Mouse (Mus musculus) hindbrain, embryonic 11.5 days (tissue): ENCODE results near the gene AW011738. TPM values are rescaled to one million over a fixed set of nuclear protein-coding genes. Genes with fewer than 3 reads are reported as not detected.

Experiments used
- ATAC-seq: fragments of 200-750 bp; cut with Nextera tagmentation; 2 replicates; pipeline ENCODE4 v1.8.0; 2017; ENCODE audit warnings: mild to moderate bottlenecking, moderate TSS enrichment, moderate library complexity; ENCODE audit not compliant: low FRiP score
- DNase-seq: peaks from one replicate; pipeline ENCODE4 v3.0.0-alpha.2; 2015; ENCODE audit warnings: low spot score
- H3K27ac ChIP-seq: fragments of 300-500 bp; sonication (generic); 2 replicates; pipeline ENCODE4 v1.5.1; 2014; ENCODE audit warnings: mild to moderate bottlenecking, low read depth, low read length
- H3K27me3 ChIP-seq: fragments of 300-500 bp; sonication (generic); 2 replicates; pipeline ENCODE4 v1.6.1; 2014; ENCODE audit warnings: mild to moderate bottlenecking, low read length, moderate library complexity, mixed read lengths; ENCODE audit not compliant: control insufficient read depth, insufficient read depth
- H3K36me3 ChIP-seq: fragments of 300-500 bp; sonication (generic); 2 replicates; pipeline ENCODE4 v1.6.1; 2014; ENCODE audit warnings: mild to moderate bottlenecking, low read length, moderate library complexity, mixed read lengths; ENCODE audit not compliant: control insufficient read depth, insufficient read depth
- H3K4me1 ChIP-seq: fragments of 300-500 bp; sonication (generic); replicated peaks from 2 replicates; pipeline ENCODE4 v1.6.1; 2014; ENCODE audit warnings: low read length, mixed read lengths; ENCODE audit not compliant: control insufficient read depth, insufficient read depth
- H3K4me2 ChIP-seq: fragments of 300-500 bp; sonication (generic); replicated peaks from 2 replicates; pipeline ENCODE4 v1.6.1; 2014; ENCODE audit warnings: mild to moderate bottlenecking, low read depth, low read length
- H3K4me3 ChIP-seq: fragments of 300-500 bp; sonication (generic); 2 replicates; pipeline ENCODE4 v1.5.1; 2014; ENCODE audit warnings: low read depth, low read length
- H3K9ac ChIP-seq: fragments of 300-500 bp; sonication (generic); 2 replicates; pipeline ENCODE4 v1.6.1; 2014; ENCODE audit warnings: low read depth, low read length
- H3K9me3 ChIP-seq: fragments of 300-500 bp; sonication (generic); 2 replicates; pipeline ENCODE4 v1.6.1; 2016; ENCODE audit warnings: low read length; ENCODE audit not compliant: control insufficient read depth
- WGBS: fragments of 180-500 bp; shearing (Covaris S2); extraction: QIAGEN DNeasy Blood & Tissue Kit; methylation state at CpG from one replicate; pipeline ENCODE4 v1.1.7; 2014; 5-methylcytosine and 5-hydroxymethylcytosine counted together
- polyA plus RNA-seq: library from polyadenylated mRNA; unstranded; fragments of >200 nt; fragmentation: Nextera tagmentation; extraction: Ambion mirVana; gene quantifications from 2 replicates; pipeline ENCODE4 v1.2.1, GENCODE M21; 2014

AW011738 gene
- polyA plus RNA-seq, 1 experiment from 2014 or later, result 2.0 TPM

DNA sequence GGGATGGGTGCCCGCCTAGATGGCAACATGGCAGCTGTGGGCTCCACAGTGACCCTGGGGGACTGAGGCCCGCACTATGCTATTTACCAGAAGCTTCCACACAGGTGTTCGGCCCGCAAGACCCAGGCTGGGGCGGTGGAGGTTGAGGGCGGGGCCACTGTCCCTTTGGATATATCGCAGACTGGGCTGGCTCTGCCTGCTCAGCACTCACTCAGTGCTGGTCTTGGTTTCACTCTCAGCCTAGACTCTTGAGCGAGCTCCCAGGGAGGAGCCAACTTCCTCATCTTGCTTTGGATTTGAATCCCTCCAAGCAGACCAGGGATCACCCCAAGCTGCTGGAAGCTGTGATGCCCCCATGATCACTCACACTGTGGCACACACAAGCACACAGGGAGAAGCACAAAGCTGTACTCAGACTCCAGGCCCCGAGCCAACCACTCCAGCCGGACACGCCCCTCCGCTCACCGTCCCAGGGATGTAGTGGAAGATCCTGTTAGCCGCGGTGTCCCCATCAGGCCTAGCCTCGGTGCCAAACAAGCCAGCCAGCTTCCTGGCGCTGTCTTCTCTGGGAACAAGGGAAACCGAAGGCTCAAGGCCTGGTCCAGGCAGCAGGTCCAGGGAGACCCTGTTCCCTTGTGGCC, 24.8 kb downstream of the AW011738 start:
- Histone ChIP-seq H3K4me1 (no peaks in the 10 kb centered on the region), H3K4me2 (no peak overlapping the region), H3K36me3 (peaks cover 18% of the 10 kb centered on the region; the same call in 1 of the 2 replicates), H3K9me3 (no peaks in the 10 kb centered on the region), H3K27ac (no peak overlapping the region), H3K4me3 (no peak overlapping the region), H3K9ac (no peak overlapping the region), H3K27me3 (no peaks in the 10 kb centered on the region)
- ATAC-seq, result 0 out of 2 replicates have a peak, but pooled peaks have one; percentile 15
- no peak for DNase-seq
- 41% methylated on average over 18 of the region's 18 CpGs for WGBS

DNA sequence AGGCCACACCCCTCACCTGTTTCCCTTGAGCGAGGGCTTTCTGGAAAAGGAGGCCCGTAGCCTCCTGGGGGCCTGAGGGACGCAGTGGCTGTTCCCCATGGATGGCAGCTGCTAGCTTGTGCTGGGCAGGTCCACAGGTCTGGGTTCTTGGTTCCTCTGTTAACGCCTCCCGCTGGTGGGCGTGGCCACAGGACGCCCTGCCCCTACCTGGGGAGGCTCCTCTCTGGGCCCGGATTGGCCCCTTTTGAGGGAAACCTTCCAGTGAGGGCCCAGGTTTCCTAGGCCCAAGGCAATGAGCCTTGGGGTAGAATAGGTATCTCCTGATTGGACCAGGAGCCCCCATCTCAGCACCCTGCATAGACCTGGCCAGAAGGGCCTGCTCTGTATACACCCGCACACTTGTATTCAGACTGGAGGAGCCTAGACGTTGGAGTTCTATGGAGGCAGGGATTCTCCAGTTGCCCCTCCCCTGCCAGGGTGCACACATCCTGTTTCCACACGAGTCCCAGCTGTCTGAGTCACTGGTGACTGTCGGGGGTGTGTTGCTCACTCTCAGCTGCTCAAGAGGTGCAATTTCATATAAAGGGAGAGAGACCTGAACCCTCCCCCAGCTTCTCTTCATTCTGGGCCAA, 25.4 kb downstream of the AW011738 start:
- ATAC-seq (0 out of 2 replicates have a peak, but pooled peaks have one; percentile 15), DNase-seq (no peak)
- Histone ChIP-seq H3K9ac (no peak overlapping the region), H3K9me3 (no peaks in the 10 kb centered on the region), H3K27ac (no peak overlapping the region), H3K4me1 (0 out of 2 replicates have a peak, but pooled peaks cover 1% of the 10 kb centered on the region), H3K4me3 (no peak overlapping the region), H3K36me3 (peaks cover 18% of the 10 kb centered on the region; the same call in 1 of the 2 replicates), H3K27me3 (no peaks in the 10 kb centered on the region), H3K4me2 (no peak overlapping the region)
- 28% methylated on average over 12 of the region's 12 CpGs for WGBS

DNA sequence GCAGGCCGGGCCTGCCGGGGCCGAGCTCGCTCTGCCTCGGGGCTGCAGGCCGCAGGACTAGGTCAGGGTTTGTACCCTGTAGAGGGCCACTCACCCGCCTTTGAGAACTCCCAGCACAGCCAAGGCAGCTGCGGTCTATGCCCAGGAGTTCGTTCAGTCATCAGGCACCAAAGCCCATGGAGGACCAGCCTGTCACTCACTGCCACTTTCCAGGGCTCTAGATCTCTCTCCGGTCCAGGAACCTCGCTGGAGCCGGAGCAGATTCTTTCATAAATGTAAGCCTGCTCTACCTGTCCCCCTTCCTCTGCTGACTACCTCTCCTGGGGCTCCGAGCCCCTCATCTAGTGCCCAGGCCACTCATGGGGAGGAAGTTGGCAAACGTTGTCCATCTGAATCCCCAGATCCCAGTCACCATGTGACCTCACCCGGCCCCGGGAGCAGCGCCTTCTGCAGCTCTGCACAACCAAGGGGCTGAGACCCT, 31.0 kb downstream of the AW011738 start:
- H3K27ac ChIP-seq, result peak overlapping the region; percentile 74
- H3K9me3 ChIP-seq, result no peaks in the 10 kb centered on the region

DNA sequence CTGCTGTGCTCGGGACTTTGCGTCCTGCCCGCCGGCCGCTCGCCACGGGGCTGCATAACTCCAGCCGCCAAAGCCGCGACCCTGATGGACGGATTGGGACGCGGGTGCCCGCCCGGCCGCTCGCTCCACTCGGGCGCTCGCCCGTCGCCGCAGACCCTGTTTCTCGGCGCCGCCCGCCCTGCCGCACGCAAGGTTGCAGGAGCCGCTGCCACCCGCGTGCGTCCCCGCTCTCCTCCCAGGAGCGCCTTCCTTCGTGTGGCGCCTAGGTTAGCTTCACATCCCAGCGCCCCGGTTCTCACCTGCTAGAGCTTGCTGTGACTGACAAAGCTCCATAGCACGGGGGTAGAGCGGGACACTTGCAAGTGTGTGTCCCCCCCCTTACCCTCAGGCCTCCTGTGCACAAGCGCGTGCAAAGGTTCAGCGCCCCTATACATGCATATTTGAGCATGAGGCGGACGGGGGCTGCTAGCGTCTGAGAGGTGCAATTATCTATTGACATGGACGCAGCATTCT, 31.7 kb downstream of the AW011738 start, which contains the start of gene Plekhn1:
Plekhn1 (minus strand) TSS at position 157 of the 513 bp plus-strand sequence.
- peak within 1 kb of the TSS; percentile 87 for H3K4me2 ChIP-seq
- DNase-seq (peak; percentile 86), ATAC-seq (peak; percentile 54)
- H3K36me3 ChIP-seq, result peaks cover 15% of the 10 kb centered on the region; the same call in 1 of the 2 replicates
- H3K27ac ChIP-seq, result peak within 1 kb of the TSS; percentile 88
- no peaks in the 10 kb centered on the region for H3K27me3 ChIP-seq
- peak within 1 kb of the TSS; percentile 48 for H3K9ac ChIP-seq
- peak within 1 kb of the TSS; percentile 94 for H3K4me3 ChIP-seq
- WGBS, result under 1% methylated on average over 31 of the region's 48 CpGs
- 0 out of 2 replicates have a peak, but pooled peaks cover 3% of the 10 kb centered on the region for H3K4me1 ChIP-seq
- no peaks in the 10 kb centered on the region for H3K9me3 ChIP-seq

More for the DNA sequence above, 31.0 kb downstream of the AW011738 start:
- peak overlapping the region; percentile 65 for H3K4me3 ChIP-seq
- ATAC-seq, result peak; percentile 33; the same call in 1 of the 2 replicates
- DNase-seq, result peak; percentile 47
- WGBS, result 2% methylated on average over 17 of the region's 17 CpGs
- H3K4me2 ChIP-seq, result peak overlapping the region; percentile 87
- peak overlapping the region; percentile 48 for H3K9ac ChIP-seq
- H3K4me1 ChIP-seq, result 0 out of 2 replicates have a peak, but pooled peaks cover 3% of the 10 kb centered on the region
- no peaks in the 10 kb centered on the region for H3K27me3 ChIP-seq
- peaks cover 18% of the 10 kb centered on the region; the same call in 1 of the 2 replicates for H3K36me3 ChIP-seq

DNA sequence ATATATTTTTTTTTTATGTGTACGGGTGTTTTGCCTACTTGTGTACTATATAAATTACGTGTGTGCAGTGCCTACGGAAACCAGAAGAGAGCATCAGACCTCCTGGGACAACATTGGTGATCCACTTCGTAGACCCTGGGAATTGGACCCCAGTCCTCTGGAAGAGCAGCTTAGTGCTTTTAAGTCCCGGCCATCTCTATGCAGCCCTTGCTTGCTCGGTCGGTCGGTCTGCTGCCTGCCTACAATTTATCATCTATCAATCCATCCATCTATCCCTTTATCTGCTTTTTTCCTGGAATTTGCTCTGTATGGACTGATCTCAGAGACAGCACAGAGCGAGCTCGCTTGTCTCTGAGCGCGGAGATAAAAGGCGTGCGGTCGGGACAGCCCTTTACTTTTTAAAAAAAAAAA, 32.3 kb downstream of the AW011738 start:
- H3K9me3 ChIP-seq, result no peaks in the 10 kb centered on the region
- peak overlapping the region; percentile 44 for H3K9ac ChIP-seq
- ATAC-seq (peak; percentile 34), DNase-seq (peak; percentile 70)
- peak overlapping the region; percentile 50 for H3K4me2 ChIP-seq
- 2% methylated on average over 15 of the region's 15 CpGs for WGBS
- H3K27me3 ChIP-seq, result no peaks in the 10 kb centered on the region
- peaks cover 14% of the 10 kb centered on the region; the same call in 1 of the 2 replicates for H3K36me3 ChIP-seq
- H3K4me3 ChIP-seq, result peak overlapping the region; percentile 94
- H3K27ac ChIP-seq, result peak overlapping the region; percentile 88; the same call in 1 of the 2 replicates
- H3K4me1 ChIP-seq, result 0 out of 2 replicates have a peak, but pooled peaks cover 3% of the 10 kb centered on the region

DNA sequence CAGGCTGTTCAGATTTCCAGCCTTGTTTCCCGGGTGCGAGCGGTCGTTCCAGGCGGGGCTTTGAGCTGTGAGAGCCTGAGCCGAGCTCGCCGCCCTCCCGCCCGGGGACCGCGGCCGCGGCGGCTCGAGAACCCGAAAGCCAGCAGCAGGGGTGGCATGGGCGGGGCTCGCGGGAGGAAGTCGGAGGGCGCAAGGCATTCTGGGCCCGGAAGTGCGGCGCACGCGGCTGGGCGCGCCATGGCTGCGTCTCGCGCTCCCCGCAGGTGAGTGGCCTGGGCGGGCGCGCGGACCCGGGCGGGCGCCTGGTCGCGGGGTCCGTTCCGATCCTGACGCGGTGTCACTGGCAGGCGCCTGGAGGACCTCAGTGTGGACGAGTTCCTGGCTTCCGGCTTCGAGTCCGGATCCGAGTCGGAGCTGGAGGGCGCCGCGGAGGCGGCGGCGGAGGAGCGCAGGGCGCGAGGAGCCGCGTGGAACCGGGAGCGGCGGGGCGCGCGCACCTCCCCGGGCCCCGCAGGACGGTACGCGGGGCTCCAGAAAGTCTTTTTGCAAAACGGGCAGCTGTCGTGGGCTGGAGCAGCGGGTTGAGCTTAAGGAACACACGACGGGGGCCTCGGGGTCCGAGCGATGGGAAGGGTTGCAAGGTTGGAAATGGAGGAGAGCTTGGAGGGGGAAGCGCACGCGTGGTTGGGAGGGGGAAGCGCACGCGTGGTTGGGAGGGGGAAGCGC, 32.9 kb downstream of the AW011738 start, which contains the start of gene Noc2l:
Noc2l (plus strand) TSS at position 203 of the 726 bp plus-strand sequence.
- Histone ChIP-seq H3K27me3 (no peaks in the 10 kb centered on the region), H3K27ac (peak within 1 kb of the TSS; percentile 88), H3K4me2 (peak within 1 kb of the TSS; percentile 87), H3K4me1 (0 out of 2 replicates have a peak, but pooled peaks cover 3% of the 10 kb centered on the region), H3K9ac (peak within 1 kb of the TSS; percentile 77), H3K9me3 (no peaks in the 10 kb centered on the region), H3K4me3 (peak within 1 kb of the TSS; percentile 94), H3K36me3 (peaks cover 10% of the 10 kb centered on the region; the same call in 1 of the 2 replicates)
- DNase-seq, result peak; percentile 96
- WGBS, result under 1% methylated on average over 90 of the region's 90 CpGs
- ATAC-seq, result peak; percentile 88

DNA sequence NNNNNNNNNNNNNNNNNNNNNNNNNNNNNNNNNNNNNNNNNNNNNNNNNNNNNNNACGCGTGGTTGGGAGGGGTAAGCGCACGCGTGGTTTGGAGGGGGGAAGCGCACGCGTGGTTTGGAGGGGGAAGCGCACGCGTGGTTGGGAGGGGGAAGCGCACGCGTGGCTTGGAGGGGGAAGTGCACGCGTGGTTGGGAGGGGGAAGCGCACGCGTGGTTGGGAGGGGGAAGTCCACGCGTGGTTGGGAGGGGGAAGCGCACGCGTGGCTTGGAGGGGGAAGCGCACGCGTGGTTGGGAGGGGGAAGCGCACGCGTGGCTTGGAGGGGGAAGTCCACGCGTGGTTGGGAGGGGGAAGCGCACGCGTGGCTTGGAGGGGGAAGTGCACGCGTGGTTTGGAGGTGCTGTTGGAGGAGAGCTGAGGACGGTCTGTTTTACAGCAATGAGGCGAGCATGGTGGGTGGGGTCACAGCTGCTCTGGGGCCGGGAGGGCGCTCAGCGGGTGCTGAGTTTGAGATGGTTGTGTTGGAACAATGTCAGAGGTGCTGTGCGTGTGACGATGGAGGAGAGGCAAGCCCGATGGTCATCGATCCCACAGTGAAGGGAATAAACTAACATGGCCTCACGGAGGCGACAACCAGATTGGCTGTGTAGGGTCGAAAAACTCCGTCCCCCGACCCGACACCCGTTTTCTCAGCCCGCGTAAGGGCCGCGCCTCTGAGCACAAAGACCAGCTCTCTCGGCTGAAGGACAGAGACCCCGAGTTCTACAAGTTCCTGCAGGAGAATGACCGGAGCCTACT, 33.7 kb downstream of the AW011738 start:
- H3K9me3 ChIP-seq, result no peaks in the 10 kb centered on the region
- 0 out of 2 replicates have a peak, but pooled peaks cover 3% of the 10 kb centered on the region for H3K4me1 ChIP-seq
- H3K36me3 ChIP-seq, result peaks cover 6% of the 10 kb centered on the region
- H3K4me3 ChIP-seq, result peak overlapping the region; percentile 94
- DNase-seq, result peak; percentile 45
- H3K27me3 ChIP-seq, result no peaks in the 10 kb centered on the region
- peak overlapping the region; percentile 88 for H3K27ac ChIP-seq
- ATAC-seq, result no peak
- 20% methylated on average over 50 of the region's 60 CpGs for WGBS
- peak overlapping the region; percentile 77 for H3K9ac ChIP-seq
- peak overlapping the region; percentile 50 for H3K4me2 ChIP-seq
